Mouse (Mus musculus) limb, embryonic 11.5 days (tissue): ENCODE data around the gene Heatr5b. TPM values are rescaled to one million over a fixed set of nuclear protein-coding genes. Genes with fewer than 3 reads are reported as not detected.
"Not testable (repeated sequence)": the region's sequence is repeated elsewhere in the genome, so short reads cannot be mapped to it uniquely, and the experiment has no call there.

ENCODE experiments used
- ATAC-seq: fragments of 200-750 bp; cut with Nextera tagmentation; 2 replicates; pipeline ENCODE4 v1.8.0; 2017; ENCODE audit warnings: low read depth; ENCODE audit not compliant: insufficient number of reproducible peaks, low FRiP score, low TSS enrichment
- DNase-seq: peaks from one replicate; pipeline ENCODE4 v3.0.0-alpha.2; 2015; ENCODE audit warnings: low spot score
- H3K27ac ChIP-seq: fragments of 300-500 bp; sonication (generic); replicated peaks from 2 replicates; pipeline ENCODE4 v1.5.1; 2014; ENCODE audit warnings: low read depth, mild to moderate bottlenecking, low read length
- H3K27me3 ChIP-seq: fragments of 300-500 bp; sonication (generic); 2 replicates; pipeline ENCODE4 v1.6.1; 2014; ENCODE audit warnings: mild to moderate bottlenecking, low read length, mixed read lengths; ENCODE audit not compliant: control insufficient read depth, insufficient read depth
- H3K36me3 ChIP-seq: fragments of 300-500 bp; sonication (generic); 2 replicates; pipeline ENCODE4 v1.6.1; 2014; ENCODE audit warnings: mild to moderate bottlenecking, low read length, moderate library complexity, mixed read lengths; ENCODE audit not compliant: control insufficient read depth, insufficient read depth
- H3K4me1 ChIP-seq: fragments of 300-500 bp; sonication (generic); 2 replicates; pipeline ENCODE4 v1.6.1; 2014; ENCODE audit warnings: low read length, mixed read lengths; ENCODE audit not compliant: control insufficient read depth, insufficient read depth
- H3K4me2 ChIP-seq: fragments of 300-500 bp; sonication (generic); 2 replicates; pipeline ENCODE4 v1.6.1; 2014; ENCODE audit warnings: low read depth, mild to moderate bottlenecking, moderate library complexity; ENCODE audit not compliant: severe bottlenecking
- H3K4me3 ChIP-seq: fragments of 300-500 bp; sonication (generic); 2 replicates; pipeline ENCODE4 v1.5.1; 2014; ENCODE audit warnings: low read depth, low read length
- H3K9ac ChIP-seq: fragments of 300-500 bp; sonication (generic); 2 replicates; pipeline ENCODE4 v1.6.1; 2014; ENCODE audit warnings: mild to moderate bottlenecking, low read length
- H3K9me3 ChIP-seq: fragments of 300-500 bp; sonication (generic); 2 replicates; pipeline ENCODE4 v1.6.1; 2016; ENCODE audit warnings: low read length; ENCODE audit not compliant: control insufficient read depth
- WGBS: fragments of 180-500 bp; shearing (Covaris S2); extraction: QIAGEN DNeasy Blood & Tissue Kit; methylation state at CpG from one replicate; pipeline ENCODE4 v1.1.7; 2014; 5-methylcytosine and 5-hydroxymethylcytosine counted together
- polyA plus RNA-seq: library from polyadenylated mRNA; unstranded; fragments of >200 nt; fragmentation: Nextera tagmentation; extraction: Ambion mirVana; gene quantifications from 2 replicates; pipeline ENCODE4 v1.2.1, GENCODE M21; 2014

The Heatr5b gene
- polyA plus RNA-seq, 1 experiment from 2014 or later, result 13.2 TPM

GRCm38 (mm10) chr17:78788273-78788672, 46.9 kb downstream of the Heatr5b start:
- not testable (repeated sequence) for H3K4me1 ChIP-seq, H3K9ac ChIP-seq, ATAC-seq, H3K9me3 ChIP-seq, H3K36me3 ChIP-seq, H3K27ac ChIP-seq, H3K4me2 ChIP-seq, DNase-seq, H3K27me3 ChIP-seq, H3K4me3 ChIP-seq
- 70% methylated on average over 3 of the region's 3 CpGs for WGBS

GRCm38 (mm10) chr17:78778765-78779164, 56.4 kb downstream of the Heatr5b start:
- Histone ChIP-seq H3K27me3 (no peaks in the 10 kb centered on the region), H3K4me2 (no peak overlapping the region), H3K36me3 (no peaks in the 10 kb centered on the region), H3K9ac (no peak overlapping the region), H3K27ac (no peak overlapping the region), H3K4me1 (no peaks in the 10 kb centered on the region), H3K4me3 (no peak overlapping the region), H3K9me3 (no peaks in the 10 kb centered on the region)
- no peak for DNase-seq
- 91% methylated on average over 1 of the region's 1 CpGs for WGBS
- no peak for ATAC-seq

GRCm38 (mm10) chr17:78772317-78772716, 62.8 kb downstream of the Heatr5b start:
- Histone ChIP-seq H3K4me2 (no peak overlapping the region), H3K4me3 (no peak overlapping the region), H3K9me3 (no peaks in the 10 kb centered on the region), H3K27ac (no peak overlapping the region), H3K36me3 (0 out of 2 replicates have a peak, but pooled peaks cover 2% of the 10 kb centered on the region), H3K4me1 (no peaks in the 10 kb centered on the region), H3K27me3 (no peaks in the 10 kb centered on the region), H3K9ac (no peak overlapping the region)
- DNase-seq (no peak), ATAC-seq (no peak)
- WGBS, result 87% methylated on average over 2 of the region's 2 CpGs

DNA sequence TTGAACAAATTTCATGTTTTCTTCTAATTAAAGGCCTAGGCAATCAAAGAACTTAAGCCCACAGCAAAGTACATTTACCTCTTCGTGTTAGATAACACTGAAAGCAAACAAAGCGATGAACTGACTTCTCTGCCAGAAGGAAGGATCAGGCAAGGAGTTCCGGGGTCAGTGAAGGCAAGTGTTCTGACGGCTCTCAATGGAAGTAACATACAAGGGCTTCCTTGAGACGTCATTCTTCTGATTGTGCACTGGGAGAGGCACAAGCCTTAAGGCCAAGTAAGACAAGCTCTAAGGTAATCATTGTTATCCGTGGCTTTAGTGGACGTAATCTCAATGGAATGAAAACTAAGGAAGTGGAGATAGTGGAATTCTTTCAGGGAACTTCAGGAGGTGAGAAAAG, 64.2 kb downstream of the Heatr5b start:
- H3K27me3 ChIP-seq, result no peaks in the 10 kb centered on the region
- H3K9me3 ChIP-seq, result no peaks in the 10 kb centered on the region
- H3K4me3 ChIP-seq, result no peak overlapping the region
- no peak overlapping the region for H3K4me2 ChIP-seq
- DNase-seq, result no peak
- H3K9ac ChIP-seq, result no peak overlapping the region
- no peak for ATAC-seq
- no peak overlapping the region for H3K27ac ChIP-seq
- 0 out of 2 replicates have a peak, but pooled peaks cover 2% of the 10 kb centered on the region for H3K36me3 ChIP-seq
- 76% methylated on average over 7 of the region's 7 CpGs for WGBS
- H3K4me1 ChIP-seq, result no peaks in the 10 kb centered on the region

DNA sequence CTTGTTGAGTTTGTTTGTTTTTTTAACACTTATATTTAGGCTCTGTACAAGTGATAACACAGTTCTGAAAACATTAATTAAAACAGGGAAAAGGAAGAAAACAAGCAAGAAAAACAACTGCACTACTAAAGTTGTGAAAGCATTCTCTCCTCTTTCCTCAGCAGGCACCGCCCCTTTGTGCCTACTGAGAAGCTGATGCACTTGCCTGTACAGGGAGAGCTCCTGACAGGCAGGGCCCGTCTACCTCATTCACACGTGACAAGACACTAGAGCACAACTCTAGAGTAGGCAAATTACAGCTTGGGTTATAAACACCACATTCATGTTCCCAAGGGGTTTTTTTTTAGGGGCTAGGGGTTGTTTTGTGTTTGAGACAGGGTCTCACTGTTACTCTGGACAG, 65.8 kb downstream of the Heatr5b start:
- Histone ChIP-seq H3K36me3 (0 out of 2 replicates have a peak, but pooled peaks cover 2% of the 10 kb centered on the region), H3K9ac (no peak overlapping the region), H3K4me1 (no peaks in the 10 kb centered on the region), H3K27me3 (no peaks in the 10 kb centered on the region), H3K4me3 (no peak overlapping the region), H3K27ac (no peak overlapping the region), H3K9me3 (no peaks in the 10 kb centered on the region), H3K4me2 (no peak overlapping the region)
- ATAC-seq (no peak), DNase-seq (no peak)
- WGBS, result 77% methylated on average over 3 of the region's 3 CpGs

- Histone ChIP-seq H3K36me3 (0 out of 2 replicates have a peak, but pooled peaks cover 2% of the 10 kb centered on the region), H3K27me3 (no peaks in the 10 kb centered on the region), H3K4me1 (no peaks in the 10 kb centered on the region), H3K4me2 (no peak overlapping the region), H3K27ac (no peak overlapping the region), H3K9me3 (no peaks in the 10 kb centered on the region), H3K9ac (no peak overlapping the region), H3K4me3 (no peak overlapping the region)
- DNase-seq, result no peak
- WGBS, result 76% methylated on average over 2 of the region's 2 CpGs
- no peak for ATAC-seq
These were observed 66.2 kb downstream of the Heatr5b start for GRCm38 (mm10) chr17:78768937-78769336.

DNA sequence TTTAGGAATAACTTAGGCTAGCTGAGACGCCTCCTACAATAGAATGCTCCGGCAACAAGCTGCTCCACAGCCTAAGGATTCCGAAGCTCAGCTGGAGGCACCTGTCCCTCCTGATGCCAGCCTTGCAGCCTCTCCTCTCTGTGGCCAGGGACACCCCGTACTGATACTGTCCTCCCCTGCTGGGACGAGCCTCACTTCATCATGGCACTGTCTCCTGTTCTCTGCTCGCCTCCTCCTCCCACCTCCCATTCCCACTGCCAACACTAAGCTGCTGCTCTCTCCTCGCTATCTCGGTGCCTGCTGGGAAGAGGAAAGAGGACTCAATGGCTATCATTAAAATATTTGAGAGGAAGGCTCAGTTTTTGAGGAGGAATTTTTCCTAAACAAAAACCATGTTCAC, 67.6 kb downstream of the Heatr5b start:
- DNase-seq, result no peak
- ATAC-seq, result no peak
- 67% methylated on average over 8 of the region's 8 CpGs for WGBS

DNA sequence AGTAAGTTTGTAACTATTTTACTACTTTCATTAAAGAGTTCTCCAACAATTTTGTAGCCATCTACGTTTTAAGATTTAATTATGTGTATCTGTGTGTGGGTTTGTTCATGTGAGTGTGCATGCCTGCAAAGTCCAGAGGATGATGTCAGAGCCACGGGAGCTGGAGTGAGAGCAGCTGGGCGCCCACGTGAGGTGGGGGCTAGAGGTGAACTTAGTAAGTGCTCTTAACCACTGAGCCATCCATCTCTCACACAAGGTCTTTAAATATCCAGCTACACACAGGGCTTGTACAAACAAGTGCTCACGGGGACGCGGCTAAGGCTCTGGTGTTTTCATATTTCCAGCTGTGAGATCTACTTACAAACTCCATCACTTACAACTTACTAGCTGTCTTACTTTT, 69.1 kb downstream of the Heatr5b start:
- 91% methylated on average over 7 of the region's 7 CpGs for WGBS
- no peak for ATAC-seq
- peaks cover 3% of the 10 kb centered on the region; the same call in 1 of the 2 replicates for H3K36me3 ChIP-seq

More for the DNA sequence above, 67.6 kb downstream of the Heatr5b start:
- Histone ChIP-seq H3K27me3 (no peaks in the 10 kb centered on the region), H3K4me3 (no peak overlapping the region), H3K4me2 (no peak overlapping the region), H3K9me3 (no peaks in the 10 kb centered on the region), H3K9ac (no peak overlapping the region), H3K27ac (no peak overlapping the region), H3K4me1 (no peaks in the 10 kb centered on the region), H3K36me3 (peaks cover 2% of the 10 kb centered on the region; the same call in 1 of the 2 replicates)

DNA sequence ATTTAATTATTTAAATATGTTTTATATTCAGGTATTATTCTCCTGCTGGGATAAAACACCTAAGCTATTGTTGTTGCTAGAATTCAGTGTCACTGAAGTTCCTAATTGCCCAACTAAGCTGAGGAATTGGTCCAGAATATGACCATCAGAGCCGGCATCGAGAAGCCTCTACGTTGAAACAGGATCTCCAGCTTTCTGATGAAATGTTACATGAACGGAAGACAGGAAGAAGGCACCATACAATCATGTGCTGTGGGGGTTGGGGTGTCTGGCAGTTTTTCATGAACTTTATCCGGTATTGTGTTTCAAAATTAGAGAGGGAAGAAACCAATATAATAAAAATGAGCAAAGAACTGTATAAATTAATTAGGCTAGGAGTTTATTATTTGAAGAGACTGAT, 71.9 kb downstream of the Heatr5b start:
- Histone ChIP-seq H3K9ac (no peak overlapping the region), H3K9me3 (no peaks in the 10 kb centered on the region), H3K36me3 (peaks cover 3% of the 10 kb centered on the region; the same call in 1 of the 2 replicates), H3K4me2 (no peak overlapping the region), H3K27me3 (no peaks in the 10 kb centered on the region), H3K4me3 (no peak overlapping the region), H3K4me1 (no peaks in the 10 kb centered on the region), H3K27ac (no peak overlapping the region)
- DNase-seq (no peak), ATAC-seq (no peak)
- WGBS, result 91% methylated on average over 5 of the region's 5 CpGs

More for the DNA sequence above, 69.1 kb downstream of the Heatr5b start:
- H3K9ac ChIP-seq, result no peak overlapping the region
- no peaks in the 10 kb centered on the region for H3K4me1 ChIP-seq
- H3K4me2 ChIP-seq, result no peak overlapping the region
- no peak for DNase-seq
- H3K27ac ChIP-seq, result no peak overlapping the region
- no peak overlapping the region for H3K4me3 ChIP-seq
- no peaks in the 10 kb centered on the region for H3K9me3 ChIP-seq
- no peaks in the 10 kb centered on the region for H3K27me3 ChIP-seq
